Mouse (Mus musculus) brain, embryonic 14.5 days (tissue): ENCODE results near the gene Plxdc2. TPM values are rescaled to one million over a fixed set of nuclear protein-coding genes. Genes with fewer than 3 reads are reported as not detected.
A peak's percentile ranks its signal among the peaks of the same experiment; 100 is the strongest.
"Not testable (repeated sequence)": the region's sequence is repeated elsewhere in the genome, so short reads cannot be mapped to it uniquely, and the experiment has no call there.

ENCODE experiments used
- DNase-seq: peaks from one replicate; pipeline ENCODE4 v3.0.0-alpha.2; 2011; ENCODE audit warnings: low read depth
- CTCF ChIP-seq: fragments of 200-500 bp; IDR thresholded peaks from 2 replicates; pipeline ENCODE4 v1.5.1; 2012; ENCODE audit warnings: inconsistent platforms, mild to moderate bottlenecking, moderate library complexity, borderline replicate concordance; ENCODE audit not compliant: insufficient read depth, insufficient read length; ENCODE audit errors: extremely low read depth
- POLR2A ChIP-seq: fragments of 200-500 bp; IDR thresholded peaks from 2 replicates; pipeline ENCODE4 v1.6.1; 2012; ENCODE audit warnings: mild to moderate bottlenecking, inconsistent platforms, borderline replicate concordance; ENCODE audit not compliant: poor library complexity, insufficient read depth, insufficient read length, severe bottlenecking; ENCODE audit errors: extremely low read depth
- polyA plus RNA-seq: library from polyadenylated mRNA; depleted of rRNA; stranded (reverse); fragments of >200 nt; gene quantifications from 2 replicates; pipeline ENCODE4 v1.2.3, GENCODE M21; 2012

Plxdc2 gene
- polyA plus RNA-seq, 1 experiment: 9.1 TPM

- TF ChIP-seq POLR2A: no peak
- TF ChIP-seq CTCF: no peak
- DNase-seq: no peak
Observed at GRCm38 (mm10) chr2:16734381-16734780, 378.3 kb downstream of the Plxdc2 start.

DNA sequence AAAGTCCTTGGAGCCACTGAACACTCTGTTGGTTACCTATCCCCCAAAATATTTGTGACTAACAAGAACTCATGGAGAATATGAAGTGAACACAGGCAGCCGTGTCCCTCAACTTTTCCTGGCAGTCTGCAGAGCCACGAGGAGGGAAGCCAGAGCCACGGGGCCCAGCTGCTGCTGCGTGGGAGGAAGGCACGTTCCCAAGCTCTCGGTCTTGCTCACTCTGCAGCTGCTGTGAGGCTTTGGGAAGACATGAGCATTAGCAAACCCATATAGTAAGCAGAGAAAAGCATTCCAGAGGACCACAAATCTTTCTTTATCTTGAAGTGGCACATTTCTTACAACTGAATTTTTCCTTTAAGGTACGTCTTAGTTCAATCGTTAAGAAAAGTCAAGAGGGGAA is 382.1 kb downstream of the Plxdc2 start:
- TF ChIP-seq POLR2A (no peak), CTCF (no peak)
- DNase-seq: peak; percentile 17

GRCm38 (mm10) chr2:16741813-16742212 is 385.7 kb downstream of the Plxdc2 start:
- peak; percentile 59 for DNase-seq
- TF ChIP-seq POLR2A: no peak

DNA sequence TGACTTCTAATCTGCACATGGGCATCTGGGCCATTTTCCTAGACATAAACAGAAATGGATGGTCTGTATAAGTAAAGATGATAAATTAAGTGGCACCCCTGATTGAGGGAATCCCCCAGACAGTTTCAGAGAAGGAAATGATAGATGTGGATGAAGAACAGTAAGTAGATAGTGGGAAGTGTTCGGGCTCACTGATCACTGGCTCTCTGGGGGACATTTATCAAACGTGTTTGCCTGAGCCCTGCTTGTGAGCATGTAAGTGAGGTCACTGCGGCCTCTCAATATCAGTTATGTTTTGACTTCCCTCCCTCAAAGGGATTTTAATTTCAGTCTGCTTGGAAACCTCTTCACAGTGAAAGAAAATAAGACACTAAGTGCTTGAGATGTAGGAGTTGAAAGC is 387.5 kb downstream of the Plxdc2 start:
- TF ChIP-seq CTCF (no peak), POLR2A (no peak)
- DNase-seq: no peak

GRCm38 (mm10) chr2:16749302-16749909 is 393.3 kb downstream of the Plxdc2 start:
- TF ChIP-seq CTCF (no peak), POLR2A (no peak)
- DNase-seq: peak; percentile 22

- TF ChIP-seq POLR2A: no peak
- no peak for TF ChIP-seq CTCF
- no peak for DNase-seq
Observed at GRCm38 (mm10) chr2:16757158-16757557, 401.1 kb downstream of the Plxdc2 start.

- no peak for TF ChIP-seq POLR2A
- TF ChIP-seq CTCF: no peak
Observed at GRCm38 (mm10) chr2:16759766-16760165, 403.7 kb downstream of the Plxdc2 start.

GRCm38 (mm10) chr2:16769149-16769548 is 413.0 kb downstream of the Plxdc2 start:
- not testable (repeated sequence) for DNase-seq

More at GRCm38 (mm10) chr2:16759766-16760165, 403.7 kb downstream of the Plxdc2 start:
- DNase-seq: no peak

DNA sequence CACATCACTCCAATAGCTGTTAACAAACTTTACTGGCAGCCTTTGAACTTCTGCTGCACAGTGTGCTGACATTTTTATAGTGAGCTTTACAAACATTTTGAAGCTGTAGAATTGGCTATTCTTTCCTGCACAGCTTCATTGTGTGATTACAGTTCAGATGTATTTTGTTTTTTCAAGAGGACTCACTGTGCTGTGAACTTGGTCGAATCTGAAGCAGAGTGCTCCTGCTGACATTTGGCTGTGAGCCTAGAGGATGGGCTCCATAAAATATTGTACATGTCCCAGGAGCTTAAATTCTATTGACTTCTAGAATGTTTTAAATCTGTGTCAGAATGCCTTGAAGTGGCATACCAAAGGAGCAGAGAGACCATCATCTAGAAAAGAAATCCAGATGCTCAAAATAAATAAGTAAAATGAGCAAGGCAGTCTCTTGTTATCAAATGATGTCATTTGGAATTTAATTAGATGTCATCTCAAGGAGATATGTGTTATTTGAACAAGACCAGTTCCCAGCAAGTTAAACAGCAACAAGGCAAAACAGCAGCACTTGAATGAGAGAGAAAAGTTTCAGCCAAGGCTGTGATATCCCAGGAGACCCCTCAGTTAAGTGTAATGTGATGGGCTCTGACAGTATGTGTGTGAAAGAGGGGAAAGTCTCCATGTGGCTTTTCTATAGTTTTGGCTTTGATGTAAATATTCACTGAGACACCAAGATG is 417.5 kb downstream of the Plxdc2 start:
- DNase-seq: peak; percentile 49

GRCm38 (mm10) chr2:16774114-16774433 is 418.0 kb downstream of the Plxdc2 start:
- TF ChIP-seq CTCF (no peak), POLR2A (no peak)
- DNase-seq: no peak

More for the DNA sequence above, 417.5 kb downstream of the Plxdc2 start:
- no peak for TF ChIP-seq POLR2A
- no peak for TF ChIP-seq CTCF

- DNase-seq: peak; percentile 58
- TF ChIP-seq POLR2A: no peak
Observed at GRCm38 (mm10) chr2:16795283-16795682, 439.2 kb downstream of the Plxdc2 start.
